ENCODE assay signal across 22 mouse cellular contexts in genomic region chr1:36845031-36845430, GRCm38 (mm10).
DNase-seq lines count a peak whose midpoint lies in the region; ATAC-seq and TF ChIP-seq lines count a peak whose summit lies in the region.
"Had no signal": no experiment of that assay in that cellular context is flagged by ENCODE, and none has a peak within 500 bp of the region (broad histone marks: within the 10 kb centered on the region; RNA-seq: fewer than 3 reads in every experiment).

No protein-coding gene starts in this region.

- peak; percentile 72 for TF ChIP-seq EP300 in ES-Bruce4 (IDR thresholded peaks at IDR 0.05; ENCODE audit: insufficient read depth, low read depth, low read length)

- 0 out of 2 replicates have a peak, but pooled peaks cover 3% of the 10 kb centered on the region for H3K4me1 ChIP-seq in embryonic facial prominence, embryonic 14.5 days (ENCODE audit: control insufficient read depth, insufficient read depth, low read length)
- H3K4me1 ChIP-seq in embryonic facial prominence, embryonic 10.5 days, result peaks cover 11% of the 10 kb centered on the region
- peaks cover 3% of the 10 kb centered on the region for H3K4me1 ChIP-seq in ES-Bruce4 (ENCODE audit: control insufficient read depth, insufficient read depth, low read length)
- peaks cover 6% of the 10 kb centered on the region; the same call in 1 of the 2 replicates for H3K4me1 ChIP-seq in intestine, embryonic 16.5 days (ENCODE audit: control insufficient read depth, insufficient read depth, low read length)
- no peaks in the 10 kb centered on the region for H3K4me1 ChIP-seq in cerebellum, adult 2 months (ENCODE audit: control insufficient read depth, insufficient read depth, low read length)
- H3K4me1 ChIP-seq: stomach, embryonic 15.5 days had no signal

- H3K9me3 ChIP-seq in embryonic facial prominence, embryonic 14.5 days (ENCODE audit: control insufficient read depth, low read length), result no peaks in the 10 kb centered on the region
- H3K9me3 ChIP-seq in embryonic facial prominence, embryonic 10.5 days, result no peaks in the 10 kb centered on the region
- no peaks in the 10 kb centered on the region for H3K9me3 ChIP-seq in ES-Bruce4 (replicated peaks; ENCODE audit: control insufficient read depth, insufficient read depth, low read length, poor library complexity, severe bottlenecking)
- no peaks in the 10 kb centered on the region for H3K9me3 ChIP-seq in intestine, embryonic 16.5 days (ENCODE audit: control insufficient read depth, low read length)
- H3K9me3 ChIP-seq: forebrain, embryonic 12.5 days; hindbrain, embryonic 10.5 days; limb, embryonic 12.5 days; liver, embryonic 12.5 days; lung, embryonic 15.5 days; stomach, embryonic 15.5 days had no signal

- H3K9ac ChIP-seq in embryonic facial prominence, embryonic 14.5 days (ENCODE audit: low read depth, low read length), result no peak overlapping the region
- no peak overlapping the region for H3K9ac ChIP-seq in ES-Bruce4 (ENCODE audit: low read depth, poor library complexity, severe bottlenecking)
- no peak overlapping the region for H3K9ac ChIP-seq in intestine, embryonic 16.5 days (ENCODE audit: low read depth, low read length)
- H3K9ac ChIP-seq: forebrain, embryonic 12.5 days; limb, embryonic 12.5 days; liver, embryonic 12.5 days; lung, embryonic 15.5 days; stomach, embryonic 15.5 days had no signal

- H3K27me3 ChIP-seq in embryonic facial prominence, embryonic 14.5 days (replicated peaks; ENCODE audit: control insufficient read depth, insufficient read depth, low read length), result no peaks in the 10 kb centered on the region
- no peaks in the 10 kb centered on the region for H3K27me3 ChIP-seq in embryonic facial prominence, embryonic 10.5 days (replicated peaks; ENCODE audit: low read depth, poor library complexity, severe bottlenecking)
- no peaks in the 10 kb centered on the region for H3K27me3 ChIP-seq in ES-Bruce4 (ENCODE audit: control insufficient read depth, insufficient read depth, low read length, poor library complexity, severe bottlenecking)
- H3K27me3 ChIP-seq in intestine, embryonic 16.5 days (replicated peaks; ENCODE audit: control insufficient read depth, insufficient read depth, low read length), result no peaks in the 10 kb centered on the region
- H3K27me3 ChIP-seq in cerebellum, adult 2 months (ENCODE audit: control insufficient read depth, insufficient read depth, low read length), result no peaks in the 10 kb centered on the region
- H3K27me3 ChIP-seq: forebrain, embryonic 12.5 days; limb, embryonic 12.5 days; liver, embryonic 12.5 days; lung, embryonic 15.5 days; stomach, embryonic 15.5 days had no signal

- H3K4me2 ChIP-seq in embryonic facial prominence, embryonic 14.5 days (ENCODE audit: low read depth, low read length), result no peak overlapping the region
- no peak overlapping the region for H3K4me2 ChIP-seq in intestine, embryonic 16.5 days (ENCODE audit: low read depth, low read length)
- H3K4me2 ChIP-seq: forebrain, embryonic 12.5 days; limb, embryonic 12.5 days; liver, embryonic 12.5 days; lung, embryonic 15.5 days; stomach, embryonic 15.5 days had no signal

- no peak for TF ChIP-seq POLR2A in ES-Bruce4 (IDR thresholded peaks at IDR 0.05; ENCODE audit: insufficient read depth, low read length)
- no peak for TF ChIP-seq POLR2A in cerebellum, adult 2 months (IDR thresholded peaks at IDR 0.05; ENCODE audit: borderline replicate concordance, insufficient read depth, low read length)

- H3K36me3 ChIP-seq in embryonic facial prominence, embryonic 14.5 days (ENCODE audit: control insufficient read depth, insufficient read depth, low read length), result peaks cover 13% of the 10 kb centered on the region; the same call in 1 of the 2 replicates
- H3K36me3 ChIP-seq in embryonic facial prominence, embryonic 10.5 days (replicated peaks), result peaks cover 25% of the 10 kb centered on the region
- peaks cover 20% of the 10 kb centered on the region for H3K36me3 ChIP-seq in ES-Bruce4 (ENCODE audit: control insufficient read depth, insufficient read depth, low read length, poor library complexity, severe bottlenecking)
- no peaks in the 10 kb centered on the region for H3K36me3 ChIP-seq in intestine, embryonic 16.5 days (ENCODE audit: control insufficient read depth, insufficient read depth, low read length)
- H3K36me3 ChIP-seq: lung, embryonic 15.5 days; stomach, embryonic 15.5 days had no signal

- peak; percentile 8 for DNase-seq in embryonic facial prominence, embryonic 14.5 days (ENCODE audit: low spot score)
- DNase-seq in embryonic facial prominence, embryonic 10.5 days (ENCODE audit: low spot score), result no peak
- peak; percentile 31 for DNase-seq in kidney, postnatal 10 days
- no peak for DNase-seq in kidney, postnatal 36 days
- DNase-seq in cerebellum, adult 2 months, result no peak
- no peak for DNase-seq in frontal cortex, postnatal 14 days (ENCODE audit: low spot score in 2 of 2)
- DNase-seq: adrenal gland, postnatal 10 days; cerebellum, adult 9-11 months; gastrocnemius, postnatal 10 days; midbrain, embryonic 14.5 days; retina, postnatal 1 day; thymus, adult 18-20 months; thymus, postnatal 4 days had no signal

- no peak overlapping the region for H3K4me3 ChIP-seq in embryonic facial prominence, embryonic 14.5 days (ENCODE audit: low read depth, low read length)
- no peak overlapping the region for H3K4me3 ChIP-seq in embryonic facial prominence, embryonic 10.5 days
- H3K4me3 ChIP-seq in ES-Bruce4 (ENCODE audit: low read depth, low read length), result no peak overlapping the region
- no peak overlapping the region for H3K4me3 ChIP-seq in intestine, embryonic 16.5 days (ENCODE audit: low read length)
- no peak overlapping the region for H3K4me3 ChIP-seq in cerebellum, adult 2 months (replicated peaks; ENCODE audit: insufficient read depth, low read depth, low read length)
- H3K4me3 ChIP-seq: forebrain, embryonic 12.5 days; hindbrain, embryonic 10.5 days; limb, embryonic 12.5 days; liver, embryonic 12.5 days; lung, embryonic 15.5 days; stomach, embryonic 15.5 days had no signal

- no peak for TF ChIP-seq CTCF in ES-Bruce4 (IDR thresholded peaks at IDR 0.05; ENCODE audit: low read depth, low read length)
- TF ChIP-seq CTCF in cerebellum, adult 2 months (IDR thresholded peaks at IDR 0.05; ENCODE audit: borderline replicate concordance, insufficient read depth, low read depth, low read length), result no peak

- ATAC-seq in embryonic facial prominence, embryonic 14.5 days (ENCODE audit: low read depth), result no peak
- peak; percentile 73 for ATAC-seq in intestine, embryonic 16.5 days
- ATAC-seq: activated CD4-positive, CD25-positive, alpha-beta regulatory T cell, adult 4 months; liver, embryonic 12.5 days had no signal

- WGBS in embryonic facial prominence, embryonic 14.5 days, result 50% methylated on average over 5 of the region's 5 CpGs
- 30% methylated on average over 5 of the region's 5 CpGs for WGBS in embryonic facial prominence, embryonic 10.5 days
- 38% methylated on average over 5 of the region's 5 CpGs for WGBS in intestine, embryonic 16.5 days
- WGBS in cerebellum, adult 2 months, result 56% methylated on average over 5 of the region's 5 CpGs

- no peak overlapping the region for H3K27ac ChIP-seq in embryonic facial prominence, embryonic 14.5 days (replicated peaks; ENCODE audit: low read depth, low read length)
- H3K27ac ChIP-seq in embryonic facial prominence, embryonic 10.5 days (replicated peaks), result no peak overlapping the region
- 0 out of 2 replicates have a peak overlapping the region, but pooled peaks have one; percentile 35 for H3K27ac ChIP-seq in ES-Bruce4 (ENCODE audit: insufficient read depth, low read length)
- no peak overlapping the region for H3K27ac ChIP-seq in intestine, embryonic 16.5 days (ENCODE audit: low read length)
- no peak overlapping the region for H3K27ac ChIP-seq in cerebellum, adult 2 months (ENCODE audit: insufficient read depth, low read length)
- H3K27ac ChIP-seq: forebrain, embryonic 12.5 days; hindbrain, embryonic 10.5 days; limb, embryonic 12.5 days; liver, embryonic 12.5 days; lung, embryonic 15.5 days; stomach, embryonic 15.5 days had no signal

Comparison
In these comparisons a context has a peak if more than half of its experiments do, and no peak if none do; other contexts are left out.
1. DNase-seq: peak in embryonic facial prominence, embryonic 14.5 days (single experiment) and kidney, postnatal 10 days (single experiment); none in embryonic facial prominence, embryonic 10.5 days (single experiment), kidney, postnatal 36 days (0 of 2), cerebellum, adult 2 months (0 of 2) and frontal cortex, postnatal 14 days (0 of 2).